ENCODE assay signal across 8 mouse cellular contexts in the genomic region with DNA sequence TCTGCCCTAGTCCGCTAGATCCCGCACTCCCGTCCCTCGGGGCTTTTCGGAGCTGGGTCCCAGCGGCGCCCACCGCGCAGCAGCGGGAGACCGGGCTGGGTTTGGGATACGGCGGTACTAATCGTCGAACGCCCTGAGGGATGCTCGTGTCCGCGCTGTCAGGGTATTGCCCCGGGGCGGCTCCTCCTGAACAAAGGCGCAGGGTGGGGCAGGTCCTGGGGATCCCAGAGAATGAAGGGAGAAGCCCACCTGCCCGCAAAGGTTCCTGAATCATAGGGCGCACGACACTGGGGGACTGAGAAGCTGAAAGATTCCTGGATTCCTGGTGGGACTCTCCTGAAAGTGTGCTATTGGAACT. TPM values are rescaled to one million over a fixed set of nuclear protein-coding genes. Genes with fewer than 3 reads are reported as not detected.
A peak's percentile ranks its signal among the peaks of the same experiment; 100 is the strongest.
DNase-seq lines count a peak whose midpoint lies in the region; ATAC-seq and TF ChIP-seq lines count a peak whose summit lies in the region.
"Had no signal": no experiment of that assay in that cellular context is flagged by ENCODE, and none has a peak within 500 bp of the region (broad histone marks: within the 10 kb centered on the region; RNA-seq: fewer than 3 reads in every experiment).

No protein-coding gene starts in this region.

- no peak for ATAC-seq in liver, embryonic 11.5 days (replicated peaks; ENCODE audit: low FRiP score)
- ATAC-seq in liver, postnatal 0 days = no peak
- peak; percentile 21; the same call in 1 of the 2 replicates for ATAC-seq in forebrain, embryonic 12.5 days (ENCODE audit: low FRiP score)
- no peak for ATAC-seq in limb, embryonic 11.5 days (ENCODE audit: insufficient number of reproducible peaks, low FRiP score, low TSS enrichment, low read depth)
- no peak for ATAC-seq in megakaryocyte progenitor cell, adult 5-6 weeks (replicated peaks; ENCODE audit: poor library complexity)

- no peak for TF ChIP-seq CTCF in liver, postnatal 0 days (IDR thresholded peaks at IDR 0.05; ENCODE audit: low read depth)
- TF ChIP-seq CTCF in small intestine, adult 2 months (IDR thresholded peaks at IDR 0.05; ENCODE audit: extremely low read depth, insufficient read length, insufficient replicate concordance, low read depth, low read length) = no peak

- H3K27me3 ChIP-seq in liver, embryonic 11.5 days (replicated peaks; ENCODE audit: control insufficient read depth, insufficient read depth, low read length) = peaks cover 67% of the 10 kb centered on the region
- peaks cover 47% of the 10 kb centered on the region for H3K27me3 ChIP-seq in liver, postnatal 0 days (ENCODE audit: insufficient read depth, low read length)
- peaks cover 63% of the 10 kb centered on the region for H3K27me3 ChIP-seq in forebrain, embryonic 12.5 days
- H3K27me3 ChIP-seq in limb, embryonic 11.5 days (ENCODE audit: control insufficient read depth, insufficient read depth, low read length) = peaks cover 43% of the 10 kb centered on the region
- H3K27me3 ChIP-seq in small intestine, adult 2 months (ENCODE audit: control insufficient read depth, insufficient read depth, low read length) = peaks cover 20% of the 10 kb centered on the region

- DNase-seq in liver, embryonic 11.5 days (ENCODE audit: low spot score) = no peak
- no peak for DNase-seq in liver, postnatal 0 days
- no peak for DNase-seq in limb, embryonic 11.5 days (ENCODE audit: low spot score)
- no peak for DNase-seq in ovary, postnatal 10 days (ENCODE audit: low spot score)
- DNase-seq: gastrocnemius, adult 2 months had no signal

- no peak overlapping the region for H3K27ac ChIP-seq in liver, embryonic 11.5 days (ENCODE audit: low read depth, low read length)
- H3K27ac ChIP-seq in liver, postnatal 0 days (ENCODE audit: low read depth) = no peak overlapping the region
- no peak overlapping the region for H3K27ac ChIP-seq in forebrain, embryonic 12.5 days
- H3K27ac ChIP-seq in limb, embryonic 11.5 days (replicated peaks; ENCODE audit: low read depth, low read length) = no peak overlapping the region
- H3K27ac ChIP-seq in small intestine, adult 2 months (ENCODE audit: insufficient read depth, low read depth, low read length) = no peak overlapping the region
- H3K27ac ChIP-seq: gastrocnemius, adult 2 months had no signal

- no peaks in the 10 kb centered on the region for H3K9me3 ChIP-seq in liver, embryonic 11.5 days (ENCODE audit: control insufficient read depth, low read length)
- H3K9me3 ChIP-seq in liver, postnatal 0 days (ENCODE audit: low read length) = no peaks in the 10 kb centered on the region
- H3K9me3 ChIP-seq in forebrain, embryonic 12.5 days = no peaks in the 10 kb centered on the region
- no peaks in the 10 kb centered on the region for H3K9me3 ChIP-seq in limb, embryonic 11.5 days (ENCODE audit: control insufficient read depth, low read length)

- H3K4me2 ChIP-seq in liver, embryonic 11.5 days = peak overlapping the region; percentile 64
- H3K4me2 ChIP-seq in liver, postnatal 0 days (ENCODE audit: low read depth, low read length) = no peak overlapping the region
- H3K4me2 ChIP-seq in forebrain, embryonic 12.5 days = peak overlapping the region; percentile 71
- peak overlapping the region; percentile 63 for H3K4me2 ChIP-seq in limb, embryonic 11.5 days (ENCODE audit: low read depth, severe bottlenecking)

- TF ChIP-seq POLR2A in small intestine, adult 2 months (IDR thresholded peaks at IDR 0.05; ENCODE audit: low read depth, low read length) = no peak

- TF ChIP-seq EP300 in liver, postnatal 0 days (IDR thresholded peaks at IDR 0.05; ENCODE audit: low read depth) = no peak

- no peaks in the 10 kb centered on the region for H3K4me1 ChIP-seq in liver, embryonic 11.5 days (replicated peaks; ENCODE audit: control insufficient read depth, insufficient read depth, low read length)
- H3K4me1 ChIP-seq in liver, postnatal 0 days (ENCODE audit: insufficient read depth) = no peaks in the 10 kb centered on the region
- H3K4me1 ChIP-seq in forebrain, embryonic 12.5 days = peaks cover 15% of the 10 kb centered on the region
- H3K4me1 ChIP-seq in limb, embryonic 11.5 days (ENCODE audit: control insufficient read depth, insufficient read depth, low read length) = 0 out of 2 replicates have a peak, but pooled peaks cover 8% of the 10 kb centered on the region
- peaks cover 13% of the 10 kb centered on the region; the same call in 1 of the 2 replicates for H3K4me1 ChIP-seq in small intestine, adult 2 months (ENCODE audit: control insufficient read depth, insufficient read depth, insufficient read length, low read length)

- H3K4me3 ChIP-seq in liver, embryonic 11.5 days (ENCODE audit: low read depth, low read length) = peak overlapping the region; percentile 42
- H3K4me3 ChIP-seq in liver, postnatal 0 days (ENCODE audit: low read depth, low read length) = no peak overlapping the region
- peak overlapping the region; percentile 47 for H3K4me3 ChIP-seq in forebrain, embryonic 12.5 days (replicated peaks)
- H3K4me3 ChIP-seq in limb, embryonic 11.5 days (ENCODE audit: low read depth, low read length) = peak overlapping the region; percentile 34
- peak overlapping the region; percentile 65 for H3K4me3 ChIP-seq in small intestine, adult 2 months (ENCODE audit: low read depth, low read length)
- H3K4me3 ChIP-seq: gastrocnemius, adult 2 months had no signal

- H3K36me3 ChIP-seq in liver, embryonic 11.5 days (ENCODE audit: control insufficient read depth, insufficient read depth, low read length) = no peaks in the 10 kb centered on the region
- no peaks in the 10 kb centered on the region for H3K36me3 ChIP-seq in liver, postnatal 0 days (replicated peaks; ENCODE audit: insufficient read depth, low read length)
- H3K36me3 ChIP-seq in forebrain, embryonic 12.5 days (replicated peaks) = no peaks in the 10 kb centered on the region
- no peaks in the 10 kb centered on the region for H3K36me3 ChIP-seq in limb, embryonic 11.5 days (ENCODE audit: control insufficient read depth, insufficient read depth, low read length)
- H3K36me3 ChIP-seq in small intestine, adult 2 months (ENCODE audit: control insufficient read depth, insufficient read depth, low read length) = no peaks in the 10 kb centered on the region

- 3% methylated on average over 25 of the region's 25 CpGs for WGBS in liver, embryonic 11.5 days
- WGBS in liver, postnatal 0 days (ENCODE audit: insufficient replicate concordance) = 3% methylated on average over 25 of the region's 25 CpGs
- WGBS in forebrain, embryonic 12.5 days = under 1% methylated on average over 25 of the region's 25 CpGs
- under 1% methylated on average over 25 of the region's 25 CpGs for WGBS in limb, embryonic 11.5 days
- 1% methylated on average over 25 of the region's 25 CpGs for WGBS in small intestine, adult 2 months

- no peak overlapping the region for H3K9ac ChIP-seq in liver, embryonic 11.5 days (ENCODE audit: low read depth, low read length)
- no peak overlapping the region for H3K9ac ChIP-seq in liver, postnatal 0 days (replicated peaks)
- peak overlapping the region; percentile 48 for H3K9ac ChIP-seq in forebrain, embryonic 12.5 days
- no peak overlapping the region for H3K9ac ChIP-seq in limb, embryonic 11.5 days (ENCODE audit: low read length)

RNA-seq across cellular contexts. Expression of a gene that starts 20.5 kb away (rescaled TPM):
- 2.1 TPM in 2 replicates for polyA plus RNA-seq in liver, embryonic 11.5 days (2014; fragmentation: Nextera tagmentation; extraction: Ambion mirVana)
- 0.75 and 0.84 TPM in 2 replicates for polyA plus RNA-seq in liver, postnatal 0 days (2015; fragmentation: Nextera tagmentation; extraction: Ambion mirVana)
- polyA plus RNA-seq in forebrain, embryonic 12.5 days (2016; fragmentation: Nextera tagmentation; extraction: Ambion mirVana) = 4.1 and 4.4 TPM in 2 replicates
- 0.35 and 0.60 TPM in 2 replicates for polyA plus RNA-seq in limb, embryonic 11.5 days (2014; fragmentation: Nextera tagmentation; extraction: Ambion mirVana)
- 10.5 and 18.4 TPM in 2 replicates for polyA plus RNA-seq in small intestine, adult 2 months (2012; rRNA removed)
- total RNA-seq in megakaryocyte progenitor cell, adult 5-6 weeks (2015) = 1.1 and 1.4 TPM in 2 replicates
- total RNA-seq in megakaryocyte progenitor cell, adult 5-6 weeks (2017) = 1.3 TPM in 2 replicates

RNA-seq across cellular contexts. Expression of a gene that starts 29.2 kb away (rescaled TPM):
- polyA plus RNA-seq in liver, embryonic 11.5 days (2014; fragmentation: Nextera tagmentation; extraction: Ambion mirVana) = 5.3 and 5.5 TPM in 2 replicates
- 2.2 and 2.6 TPM in 2 replicates for polyA plus RNA-seq in liver, postnatal 0 days (2015; fragmentation: Nextera tagmentation; extraction: Ambion mirVana)
- polyA plus RNA-seq in forebrain, embryonic 12.5 days (2016; fragmentation: Nextera tagmentation; extraction: Ambion mirVana) = 1.6 and 1.9 TPM in 2 replicates
- 0.67 and 0.85 TPM in 2 replicates for polyA plus RNA-seq in limb, embryonic 11.5 days (2014; fragmentation: Nextera tagmentation; extraction: Ambion mirVana)
- polyA plus RNA-seq in small intestine, adult 2 months (2012; rRNA removed) = 0.42 and 0.77 TPM in 2 replicates
- total RNA-seq in megakaryocyte progenitor cell, adult 5-6 weeks (2015) = 0.05 TPM in 1 of 2 replicates, not detected in the other
- 0.10 TPM in 1 of 2 replicates, not detected in the other for total RNA-seq in megakaryocyte progenitor cell, adult 5-6 weeks (2017)

RNA-seq across cellular contexts. Expression of a gene that starts 59.1 kb away (rescaled TPM):
- 60.9 and 61.4 TPM in 2 replicates for polyA plus RNA-seq in liver, embryonic 11.5 days (2014; fragmentation: Nextera tagmentation; extraction: Ambion mirVana)
- 31.2 and 35.6 TPM in 2 replicates for polyA plus RNA-seq in liver, postnatal 0 days (2015; fragmentation: Nextera tagmentation; extraction: Ambion mirVana)
- polyA plus RNA-seq in forebrain, embryonic 12.5 days (2016; fragmentation: Nextera tagmentation; extraction: Ambion mirVana) = 18.0 and 18.5 TPM in 2 replicates
- polyA plus RNA-seq in limb, embryonic 11.5 days (2014; fragmentation: Nextera tagmentation; extraction: Ambion mirVana) = 14.0 and 16.0 TPM in 2 replicates
- polyA plus RNA-seq in small intestine, adult 2 months (2012; rRNA removed) = 34.2 and 49.0 TPM in 2 replicates
- 35.5 and 40.7 TPM in 2 replicates for total RNA-seq in megakaryocyte progenitor cell, adult 5-6 weeks (2015)
- total RNA-seq in megakaryocyte progenitor cell, adult 5-6 weeks (2017) = 36.4 and 38.3 TPM in 2 replicates
